Mouse (Mus musculus): ENCODE measurements around the gene Dgkh.
A peak's percentile ranks its signal among the peaks of the same experiment; 100 is the strongest.
"Not testable (repeated sequence)": the region's sequence is repeated elsewhere in the genome, so short reads cannot be mapped to it uniquely, and the experiment has no call there.

The Dgkh gene

GRCm38 (mm10) chr14:78732617-78733312 is at the start of gene Dgkh:
Gene Dgkh, minus strand, starts transcription at chr14:78732776.
- DNase-seq, result peak; percentile 80

GRCm38 (mm10) chr14:78777215-78777614 is 44.6 kb upstream of the Dgkh start:
- DNase-seq, result no peak

GRCm38 (mm10) chr14:78776659-78777058 is 44.1 kb upstream of the Dgkh start:
- DNase-seq, result no peak

GRCm38 (mm10) chr14:78775699-78776098 is 43.1 kb upstream of the Dgkh start:
- no peak for DNase-seq

- no peak for DNase-seq
These were observed 42.6 kb upstream of the Dgkh start for GRCm38 (mm10) chr14:78775226-78775625.

- DNase-seq, result no peak
These were observed 37.9 kb upstream of the Dgkh start for GRCm38 (mm10) chr14:78770457-78770856.

GRCm38 (mm10) chr14:78761064-78761463 is 28.5 kb upstream of the Dgkh start:
- DNase-seq, result no peak

GRCm38 (mm10) chr14:78759491-78759890 is 26.9 kb upstream of the Dgkh start:
- DNase-seq, result no peak

- no peak for DNase-seq
These were observed 22.7 kb upstream of the Dgkh start for GRCm38 (mm10) chr14:78755316-78755715.

- no peak for DNase-seq
These were observed 16.1 kb upstream of the Dgkh start for GRCm38 (mm10) chr14:78748692-78749091.

GRCm38 (mm10) chr14:78747969-78748651 is 15.5 kb upstream of the Dgkh start:
- DNase-seq, result no peak

- no peak for DNase-seq
These were observed 14.9 kb upstream of the Dgkh start for GRCm38 (mm10) chr14:78747454-78747853.

- DNase-seq, result no peak
These were observed 2.0 kb upstream of the Dgkh start for GRCm38 (mm10) chr14:78734605-78735004.

GRCm38 (mm10) chr14:78734203-78734602 is 1.6 kb upstream of the Dgkh start:
- not testable (repeated sequence) for DNase-seq

- no peak for DNase-seq
These were observed 945 bp upstream of the Dgkh start for GRCm38 (mm10) chr14:78733366-78734076.

GRCm38 (mm10) chr14:78731852-78732616 is 542 bp downstream of the Dgkh start:
- DNase-seq, result peak; percentile 27

- peak; percentile 27 for DNase-seq
These were observed 1.3 kb downstream of the Dgkh start for GRCm38 (mm10) chr14:78731240-78731639.

- no peak for DNase-seq
These were observed 6.6 kb downstream of the Dgkh start for GRCm38 (mm10) chr14:78725976-78726375.

GRCm38 (mm10) chr14:78725307-78725956 is 7.1 kb downstream of the Dgkh start:
- DNase-seq, result no peak

- DNase-seq, result peak; percentile 16
These were observed 7.9 kb downstream of the Dgkh start for GRCm38 (mm10) chr14:78724414-78725306.

GRCm38 (mm10) chr14:78723655-78724054 is 8.9 kb downstream of the Dgkh start:
- not testable (repeated sequence) for DNase-seq
